Mouse (Mus musculus): ENCODE data around the gene Flvcr1. TPM values are rescaled to one million over a fixed set of nuclear protein-coding genes. Genes with fewer than 3 reads are reported as not detected.

The Flvcr1 gene
- polyA plus RNA-seq, 1 experiment from 2014 or later, result 10.5 TPM

DNA sequence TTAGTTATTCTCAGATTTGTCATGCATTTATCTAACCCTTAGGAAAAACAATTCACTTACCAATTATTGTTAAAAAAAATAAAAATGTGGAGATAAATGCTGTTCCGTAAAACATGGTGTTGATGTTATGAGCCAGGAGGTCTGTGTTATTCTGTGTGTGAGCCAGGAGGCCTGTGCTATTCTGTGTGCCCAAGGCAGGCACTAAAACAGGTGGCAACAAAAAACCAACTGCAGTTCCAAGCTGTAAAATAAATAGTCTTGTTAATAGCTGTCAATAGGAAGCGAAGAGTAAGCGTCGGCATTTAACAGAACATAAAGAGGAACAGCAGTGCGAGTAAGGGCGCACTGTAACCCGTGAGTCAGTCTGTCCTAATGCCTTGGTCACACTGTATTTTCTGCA is 4.9 kb downstream of the Flvcr1 start:
- WGBS, result 88% methylated on average over 7 of the region's 7 CpGs
- no peaks in the 10 kb centered on the region for H3K27me3 ChIP-seq (ENCODE audit: control insufficient read depth, insufficient read depth, low read length)
- H3K36me3 ChIP-seq (replicated peaks; ENCODE audit: control insufficient read depth, insufficient read depth, low read depth, low read length), result no peaks in the 10 kb centered on the region

DNA sequence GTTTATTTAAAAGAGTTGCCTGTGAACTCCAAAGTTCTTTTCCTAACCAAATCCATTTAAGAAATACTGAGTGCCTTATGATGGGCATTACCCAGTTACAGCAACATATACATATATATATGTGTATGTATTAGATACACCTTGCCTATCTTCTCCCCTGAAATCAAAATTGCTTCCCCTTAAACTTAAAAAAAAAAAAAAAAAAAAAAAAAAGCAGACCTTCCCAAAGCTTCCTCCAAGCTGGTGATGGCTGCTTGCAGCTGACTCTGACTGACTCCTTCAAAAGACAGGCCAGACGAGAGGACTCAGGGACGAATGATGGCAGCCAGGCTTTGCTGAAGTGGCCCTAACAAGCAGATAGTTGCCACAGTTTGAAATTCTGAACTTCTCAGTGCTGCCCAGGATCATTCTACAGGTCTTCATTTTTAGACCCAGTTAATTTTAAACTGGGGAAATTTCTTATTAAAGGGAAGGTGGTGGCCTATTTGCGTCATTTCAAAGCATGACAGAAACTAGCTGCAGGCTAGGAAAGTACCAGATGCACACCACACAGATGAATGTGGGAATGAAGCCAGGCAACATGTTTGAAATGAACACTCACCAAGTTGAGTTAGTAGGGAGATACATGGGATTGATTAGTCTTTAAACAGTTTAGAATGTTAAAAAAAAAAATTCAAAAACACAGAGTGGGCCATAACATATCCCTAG is 5.6 kb downstream of the Flvcr1 start:
- Histone ChIP-seq H3K36me3 (replicated peaks; ENCODE audit: control insufficient read depth, insufficient read depth, low read depth, low read length) (no peaks in the 10 kb centered on the region), H3K4me1 (ENCODE audit: control insufficient read depth, insufficient read depth, low read length) (no peaks in the 10 kb centered on the region), H3K9ac (replicated peaks; ENCODE audit: low read length) (no peak overlapping the region), H3K4me3 (ENCODE audit: low read depth, low read length) (no peak overlapping the region), H3K27ac (replicated peaks; ENCODE audit: low read depth, low read length) (no peak overlapping the region), H3K27me3 (ENCODE audit: control insufficient read depth, insufficient read depth, low read length) (no peaks in the 10 kb centered on the region), H3K4me2 (ENCODE audit: low read depth, low read length) (no peak overlapping the region), H3K9me3 (replicated peaks; ENCODE audit: control insufficient read depth, low read length) (no peaks in the 10 kb centered on the region)
- DNase-seq (ENCODE audit: low spot score) (no peak), ATAC-seq (replicated peaks; ENCODE audit: insufficient number of reproducible peaks, low FRiP score, low TSS enrichment, low read depth) (no peak)
- 80% methylated on average over 3 of the region's 3 CpGs for WGBS

More for the DNA sequence above, 4.9 kb downstream of the Flvcr1 start:
- Histone ChIP-seq H3K9me3 (replicated peaks; ENCODE audit: control insufficient read depth, low read length) (no peaks in the 10 kb centered on the region), H3K4me2 (ENCODE audit: low read depth, low read length) (no peak overlapping the region), H3K4me1 (ENCODE audit: control insufficient read depth, insufficient read depth, low read length) (no peaks in the 10 kb centered on the region), H3K27ac (replicated peaks; ENCODE audit: low read depth, low read length) (no peak overlapping the region), H3K4me3 (ENCODE audit: low read depth, low read length) (no peak overlapping the region), H3K9ac (replicated peaks; ENCODE audit: low read length) (no peak overlapping the region)
- no peak for ATAC-seq (replicated peaks; ENCODE audit: insufficient number of reproducible peaks, low FRiP score, low TSS enrichment, low read depth)
- no peak for DNase-seq (ENCODE audit: low spot score)

DNA sequence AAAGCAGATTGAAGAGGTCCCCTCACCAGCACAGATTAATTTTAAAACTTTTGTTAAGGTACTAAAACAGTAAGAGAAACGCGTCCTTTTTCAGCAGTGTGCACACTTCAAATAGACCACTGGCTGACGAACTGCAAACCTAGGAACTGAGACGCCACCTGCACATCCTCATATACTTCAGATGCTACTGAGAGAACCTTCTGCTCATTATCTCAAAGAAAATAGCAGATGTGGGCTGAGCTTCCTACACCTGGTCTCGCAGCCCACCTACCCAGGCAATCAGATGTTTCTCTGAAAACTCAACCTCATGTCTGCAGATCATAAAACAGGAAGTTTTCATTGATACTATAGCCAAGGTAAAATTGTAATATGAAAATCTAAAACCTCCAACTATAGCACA is 6.2 kb downstream of the Flvcr1 start:
- ATAC-seq (replicated peaks; ENCODE audit: insufficient number of reproducible peaks, low FRiP score, low TSS enrichment, low read depth) (no peak), DNase-seq (ENCODE audit: low spot score) (no peak)
- Histone ChIP-seq H3K36me3 (replicated peaks; ENCODE audit: control insufficient read depth, insufficient read depth, low read depth, low read length) (no peaks in the 10 kb centered on the region), H3K9ac (replicated peaks; ENCODE audit: low read length) (no peak overlapping the region), H3K27me3 (ENCODE audit: control insufficient read depth, insufficient read depth, low read length) (no peaks in the 10 kb centered on the region), H3K4me3 (ENCODE audit: low read depth, low read length) (no peak overlapping the region), H3K9me3 (replicated peaks; ENCODE audit: control insufficient read depth, low read length) (no peaks in the 10 kb centered on the region), H3K4me1 (ENCODE audit: control insufficient read depth, insufficient read depth, low read length) (no peaks in the 10 kb centered on the region), H3K4me2 (ENCODE audit: low read depth, low read length) (no peak overlapping the region), H3K27ac (replicated peaks; ENCODE audit: low read depth, low read length) (no peak overlapping the region)
- WGBS, result 92% methylated on average over 5 of the region's 5 CpGs

DNA sequence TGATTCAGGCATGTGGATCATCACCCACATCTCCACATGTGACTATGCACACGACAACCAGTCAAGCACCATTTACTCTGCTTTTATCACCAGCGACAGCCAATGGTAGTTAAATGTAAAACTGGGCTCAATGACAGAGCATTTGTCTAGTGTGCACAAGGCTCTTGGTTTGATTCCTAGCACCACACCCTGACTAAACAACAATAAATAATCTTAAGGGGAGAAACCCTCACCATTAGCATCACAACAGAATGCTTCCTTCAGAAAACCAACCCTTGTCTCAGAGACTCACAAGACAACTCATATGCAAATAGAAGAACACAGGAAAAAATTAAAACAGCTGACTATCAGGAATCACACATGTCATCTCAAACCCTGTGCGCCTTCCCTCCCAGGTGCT is 11.7 kb downstream of the Flvcr1 start:
- DNase-seq (ENCODE audit: low spot score), result no peak
- Histone ChIP-seq H3K36me3 (replicated peaks; ENCODE audit: control insufficient read depth, insufficient read depth, low read depth, low read length) (no peaks in the 10 kb centered on the region; the same call in 1 of the 2 replicates), H3K4me2 (ENCODE audit: low read depth, low read length) (no peak overlapping the region), H3K9ac (replicated peaks; ENCODE audit: low read length) (no peak overlapping the region), H3K4me1 (ENCODE audit: control insufficient read depth, insufficient read depth, low read length) (no peaks in the 10 kb centered on the region), H3K27ac (replicated peaks; ENCODE audit: low read depth, low read length) (no peak overlapping the region), H3K27me3 (ENCODE audit: control insufficient read depth, insufficient read depth, low read length) (no peaks in the 10 kb centered on the region), H3K9me3 (replicated peaks; ENCODE audit: control insufficient read depth, low read length) (no peaks in the 10 kb centered on the region), H3K4me3 (ENCODE audit: low read depth, low read length) (no peak overlapping the region)
- no peak for ATAC-seq (replicated peaks; ENCODE audit: insufficient number of reproducible peaks, low FRiP score, low TSS enrichment, low read depth)
- WGBS, result 90% methylated on average over 3 of the region's 3 CpGs

DNA sequence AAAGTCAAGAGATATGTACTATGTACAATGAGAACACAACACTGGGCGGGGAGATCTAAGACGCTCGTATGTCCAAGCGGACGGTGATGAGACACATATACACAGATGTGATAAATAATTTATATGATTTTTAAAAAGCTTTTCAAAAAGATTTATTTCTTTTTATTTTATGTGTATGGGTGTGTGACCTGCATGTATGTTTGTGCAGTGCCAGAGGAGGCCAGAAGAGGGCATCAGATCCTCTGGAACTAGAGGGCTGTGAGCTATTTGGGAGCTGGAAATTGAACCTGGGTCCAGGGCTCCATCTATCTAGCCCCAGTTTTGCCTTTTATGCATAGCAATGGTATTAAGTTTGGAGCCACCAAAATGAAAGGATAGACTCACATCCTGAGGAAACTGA is 17.3 kb downstream of the Flvcr1 start:
- WGBS, result 97% methylated on average over 5 of the region's 5 CpGs
- DNase-seq (ENCODE audit: low spot score), result no peak
- H3K9ac ChIP-seq (replicated peaks; ENCODE audit: low read length), result no peak overlapping the region
- H3K36me3 ChIP-seq (replicated peaks; ENCODE audit: control insufficient read depth, insufficient read depth, low read depth, low read length), result no peaks in the 10 kb centered on the region; the same call in 1 of the 2 replicates
- no peak overlapping the region for H3K4me2 ChIP-seq (ENCODE audit: low read depth, low read length)
- no peak overlapping the region for H3K27ac ChIP-seq (replicated peaks; ENCODE audit: low read depth, low read length)
- ATAC-seq (replicated peaks; ENCODE audit: insufficient number of reproducible peaks, low FRiP score, low TSS enrichment, low read depth), result no peak
- no peaks in the 10 kb centered on the region for H3K4me1 ChIP-seq (ENCODE audit: control insufficient read depth, insufficient read depth, low read length)
- H3K27me3 ChIP-seq (ENCODE audit: control insufficient read depth, insufficient read depth, low read length), result no peaks in the 10 kb centered on the region
- H3K9me3 ChIP-seq (replicated peaks; ENCODE audit: control insufficient read depth, low read length), result no peaks in the 10 kb centered on the region
- no peak overlapping the region for H3K4me3 ChIP-seq (ENCODE audit: low read depth, low read length)

DNA sequence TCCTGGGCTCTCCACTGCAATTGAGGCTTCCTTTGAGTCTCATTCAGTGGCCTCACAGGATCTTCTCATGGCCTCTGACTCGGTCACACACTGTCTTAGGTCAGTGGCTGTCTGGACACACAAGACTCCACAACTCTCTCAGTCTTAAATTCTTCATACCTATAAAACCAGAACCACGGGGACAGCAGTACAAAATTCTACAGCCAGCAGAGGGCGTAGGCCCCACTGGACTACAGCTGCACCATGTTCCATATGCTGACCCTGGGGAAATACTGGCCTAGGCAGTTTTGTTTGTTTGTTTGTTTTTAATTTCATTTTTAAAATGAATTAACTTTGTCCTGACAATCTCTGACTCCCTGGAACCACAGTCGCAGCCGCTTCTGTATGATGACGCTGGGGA is 23.8 kb downstream of the Flvcr1 start:
- H3K4me1 ChIP-seq (ENCODE audit: control insufficient read depth, insufficient read depth, low read length), result no peaks in the 10 kb centered on the region
- H3K27me3 ChIP-seq (ENCODE audit: control insufficient read depth, insufficient read depth, low read length), result no peaks in the 10 kb centered on the region
- DNase-seq (ENCODE audit: low spot score) (peak; percentile 47), ATAC-seq (replicated peaks; ENCODE audit: insufficient number of reproducible peaks, low FRiP score, low TSS enrichment, low read depth) (no peak)
- H3K27ac ChIP-seq (replicated peaks; ENCODE audit: low read depth, low read length), result no peak overlapping the region
- H3K9ac ChIP-seq (replicated peaks; ENCODE audit: low read length), result no peak overlapping the region
- H3K4me2 ChIP-seq (ENCODE audit: low read depth, low read length), result no peak overlapping the region
- H3K9me3 ChIP-seq (replicated peaks; ENCODE audit: control insufficient read depth, low read length), result no peaks in the 10 kb centered on the region
- no peaks in the 10 kb centered on the region for H3K36me3 ChIP-seq (replicated peaks; ENCODE audit: control insufficient read depth, insufficient read depth, low read depth, low read length)
- H3K4me3 ChIP-seq (ENCODE audit: low read depth, low read length), result no peak overlapping the region
- 62% methylated on average over 6 of the region's 6 CpGs for WGBS

DNA sequence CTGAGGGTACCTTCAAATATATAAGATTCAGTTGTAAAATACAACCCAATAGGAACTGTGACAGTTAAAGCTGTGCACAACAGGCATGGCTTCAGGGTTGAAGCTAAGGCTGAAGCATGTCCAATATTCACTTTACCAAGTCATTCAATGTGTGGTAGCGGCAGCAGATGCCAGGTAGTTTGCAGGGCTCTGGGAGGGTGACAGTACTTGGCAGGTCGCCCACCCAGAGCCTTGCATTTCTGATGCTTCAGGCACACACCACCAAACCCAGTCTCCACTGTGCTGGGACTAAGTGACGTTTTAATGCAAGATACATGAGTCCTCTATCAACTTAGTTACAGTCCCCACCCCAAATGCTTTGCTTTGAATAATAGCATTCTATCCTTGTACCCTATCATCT is 25.3 kb downstream of the Flvcr1 start:
- no peak for ATAC-seq (replicated peaks; ENCODE audit: insufficient number of reproducible peaks, low FRiP score, low TSS enrichment, low read depth)
- H3K36me3 ChIP-seq (replicated peaks; ENCODE audit: control insufficient read depth, insufficient read depth, low read depth, low read length), result no peaks in the 10 kb centered on the region
- no peak overlapping the region for H3K27ac ChIP-seq (replicated peaks; ENCODE audit: low read depth, low read length)
- H3K9ac ChIP-seq (replicated peaks; ENCODE audit: low read length), result no peak overlapping the region
- no peaks in the 10 kb centered on the region for H3K4me1 ChIP-seq (ENCODE audit: control insufficient read depth, insufficient read depth, low read length)
- WGBS, result 93% methylated on average over 3 of the region's 3 CpGs
- no peaks in the 10 kb centered on the region for H3K9me3 ChIP-seq (replicated peaks; ENCODE audit: control insufficient read depth, low read length)
- no peaks in the 10 kb centered on the region for H3K27me3 ChIP-seq (ENCODE audit: control insufficient read depth, insufficient read depth, low read length)
- H3K4me2 ChIP-seq (ENCODE audit: low read depth, low read length), result no peak overlapping the region
- no peak overlapping the region for H3K4me3 ChIP-seq (ENCODE audit: low read depth, low read length)
- no peak for DNase-seq (ENCODE audit: low spot score)

DNA sequence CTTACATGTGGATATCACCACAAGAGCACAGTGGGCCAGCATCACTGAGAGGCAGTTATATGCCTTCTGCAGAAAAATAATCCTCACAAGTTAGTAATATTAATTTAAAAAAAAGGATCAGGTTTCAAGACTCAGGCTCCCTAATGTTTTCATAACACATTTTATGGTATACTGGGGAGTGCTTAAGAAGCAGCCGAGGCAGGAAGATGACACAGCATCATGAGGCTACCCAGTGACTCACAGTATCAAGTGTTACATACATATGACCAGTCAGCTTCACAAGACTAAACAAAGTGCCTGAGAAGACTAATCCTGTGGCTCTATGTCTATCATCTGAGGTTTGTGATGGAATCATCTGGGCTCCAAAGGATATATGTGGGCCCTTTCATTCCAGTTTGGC is 27.9 kb downstream of the Flvcr1 start:
- ATAC-seq (replicated peaks; ENCODE audit: insufficient number of reproducible peaks, low FRiP score, low TSS enrichment, low read depth) (no peak), DNase-seq (ENCODE audit: low spot score) (no peak)
- H3K4me3 ChIP-seq (ENCODE audit: low read depth, low read length), result no peak overlapping the region
- H3K36me3 ChIP-seq (replicated peaks; ENCODE audit: control insufficient read depth, insufficient read depth, low read depth, low read length), result no peaks in the 10 kb centered on the region
- no peak overlapping the region for H3K4me2 ChIP-seq (ENCODE audit: low read depth, low read length)
- no peaks in the 10 kb centered on the region for H3K9me3 ChIP-seq (replicated peaks; ENCODE audit: control insufficient read depth, low read length)
- H3K4me1 ChIP-seq (ENCODE audit: control insufficient read depth, insufficient read depth, low read length), result no peaks in the 10 kb centered on the region
- H3K27ac ChIP-seq (replicated peaks; ENCODE audit: low read depth, low read length), result no peak overlapping the region
- no peaks in the 10 kb centered on the region for H3K27me3 ChIP-seq (ENCODE audit: control insufficient read depth, insufficient read depth, low read length)
- 89% methylated on average over 1 of the region's 1 CpGs for WGBS
- H3K9ac ChIP-seq (replicated peaks; ENCODE audit: low read length), result no peak overlapping the region
